Mouse (Mus musculus): Measurements from ENCODE around the gene Ly6g6e. TPM values are rescaled to one million over a fixed set of nuclear protein-coding genes. Genes with fewer than 3 reads are reported as not detected.

Gene Ly6g6e
- total RNA-seq, 1 experiment from 2014 or later, result not detected

GRCm38 (mm10) chr17:35048149-35048931 lies 28.4 kb upstream of the Ly6g6e start:
- ATAC-seq (replicated peaks; ENCODE audit: insufficient number of reproducible peaks, low FRiP score, low TSS enrichment, poor library complexity, severe bottlenecking), result no peak

GRCm38 (mm10) chr17:35048932-35049440 lies 27.7 kb upstream of the Ly6g6e start:
- no peak for ATAC-seq (replicated peaks; ENCODE audit: insufficient number of reproducible peaks, low FRiP score, low TSS enrichment, poor library complexity, severe bottlenecking)

- ATAC-seq (replicated peaks; ENCODE audit: insufficient number of reproducible peaks, low FRiP score, low TSS enrichment, poor library complexity, severe bottlenecking), result no peak; the same call in 1 of the 2 replicates
Measured at GRCm38 (mm10) chr17:35049561-35050016, 27.1 kb upstream of the Ly6g6e start, which contains the start of gene Clic1. TSS of gene Clic1 (plus strand) at chr17:35049966.

GRCm38 (mm10) chr17:35050126-35050750 lies 26.5 kb upstream of the Ly6g6e start:
- peak; percentile 24 for ATAC-seq (replicated peaks; ENCODE audit: insufficient number of reproducible peaks, low FRiP score, low TSS enrichment, poor library complexity, severe bottlenecking)

- ATAC-seq (replicated peaks; ENCODE audit: insufficient number of reproducible peaks, low FRiP score, low TSS enrichment, poor library complexity, severe bottlenecking), result peak; percentile 80
Measured at GRCm38 (mm10) chr17:35051156-35052086, 25.3 kb upstream of the Ly6g6e start.

- no peak for ATAC-seq (replicated peaks; ENCODE audit: insufficient number of reproducible peaks, low FRiP score, low TSS enrichment, poor library complexity, severe bottlenecking)
Measured at GRCm38 (mm10) chr17:35052271-35052798, 24.4 kb upstream of the Ly6g6e start.

GRCm38 (mm10) chr17:35055691-35056495 lies 20.8 kb upstream of the Ly6g6e start:
- no peak for ATAC-seq (replicated peaks; ENCODE audit: insufficient number of reproducible peaks, low FRiP score, low TSS enrichment, poor library complexity, severe bottlenecking)

GRCm38 (mm10) chr17:35057090-35057489 lies 19.6 kb upstream of the Ly6g6e start:
- ATAC-seq (replicated peaks; ENCODE audit: insufficient number of reproducible peaks, low FRiP score, low TSS enrichment, poor library complexity, severe bottlenecking), result no peak

GRCm38 (mm10) chr17:35058316-35058715 lies 18.4 kb upstream of the Ly6g6e start:
- ATAC-seq (replicated peaks; ENCODE audit: insufficient number of reproducible peaks, low FRiP score, low TSS enrichment, poor library complexity, severe bottlenecking), result no peak

- peak; percentile 86 for ATAC-seq (replicated peaks; ENCODE audit: insufficient number of reproducible peaks, low FRiP score, low TSS enrichment, poor library complexity, severe bottlenecking)
Measured at GRCm38 (mm10) chr17:35058911-35059892, 17.5 kb upstream of the Ly6g6e start, which contains the start of gene Ddah2. TSS of gene Ddah2 (plus strand) at chr17:35059035.

- ATAC-seq (replicated peaks; ENCODE audit: insufficient number of reproducible peaks, low FRiP score, low TSS enrichment, poor library complexity, severe bottlenecking), result no peak
Measured at GRCm38 (mm10) chr17:35060071-35060470, 16.6 kb upstream of the Ly6g6e start.

- ATAC-seq (replicated peaks; ENCODE audit: insufficient number of reproducible peaks, low FRiP score, low TSS enrichment, poor library complexity, severe bottlenecking), result no peak
Measured at GRCm38 (mm10) chr17:35060737-35061297, 15.9 kb upstream of the Ly6g6e start.

GRCm38 (mm10) chr17:35061299-35061698 lies 15.4 kb upstream of the Ly6g6e start:
- no peak for ATAC-seq (replicated peaks; ENCODE audit: insufficient number of reproducible peaks, low FRiP score, low TSS enrichment, poor library complexity, severe bottlenecking)

- ATAC-seq (replicated peaks; ENCODE audit: insufficient number of reproducible peaks, low FRiP score, low TSS enrichment, poor library complexity, severe bottlenecking), result no peak
Measured at GRCm38 (mm10) chr17:35063466-35063865, 13.2 kb upstream of the Ly6g6e start.

GRCm38 (mm10) chr17:35064378-35064877 lies 12.3 kb upstream of the Ly6g6e start:
- ATAC-seq (replicated peaks; ENCODE audit: insufficient number of reproducible peaks, low FRiP score, low TSS enrichment, poor library complexity, severe bottlenecking), result no peak
